Mouse (Mus musculus) MEL (cell line): ENCODE measurements at regions not wholly inside any gene's neighbourhood (a gene's known extent, or its start where the extent isn't known, plus 50 kb on each side); places are given as distances from the start of the nearest gene placed in this dataset.

ENCODE experiments used
- DNase-seq: peaks from one replicate; pipeline ENCODE4 v3.0.0; 2011; ENCODE audit warnings: low read depth, low spot score
- H3K27ac ChIP-seq: 2 replicates; pipeline ENCODE4 v1.5.1; 2012; ENCODE audit warnings: low read depth, mild to moderate bottlenecking, control low read depth, low read length, moderate library complexity; ENCODE audit not compliant: control insufficient read depth
- H3K27me3 ChIP-seq, 2 experiments: fragments of 150-350 bp in 1 of 2; sonication (generic) in 1 of 2; 2 replicates each; pipeline ENCODE4 v1.6.1; 2012; ENCODE audit warnings: low read length in 2 of 2, mild to moderate bottlenecking in 2 of 2, improper control_type of control experiment in 1 of 2, moderate library complexity in 1 of 2; ENCODE audit not compliant: insufficient read depth in 2 of 2, control insufficient read depth in 1 of 2
- H3K36me3 ChIP-seq, 2 experiments: 2 replicates each; pipeline ENCODE4 v1.6.1; 2012 to 2014; ENCODE audit warnings: low read length in 2 of 2, improper control_type of control experiment in 1 of 2, inconsistent platforms in 1 of 2, mild to moderate bottlenecking in 1 of 2; ENCODE audit not compliant: insufficient read depth in 2 of 2, control insufficient read depth in 1 of 2
- H3K4me1 ChIP-seq, 2 experiments: fragments of 150-350 bp in 1 of 2; sonication (generic) in 1 of 2; 2 replicates each; pipeline ENCODE4 v1.6.1; 2012; ENCODE audit warnings: low read length in 2 of 2, improper control_type of control experiment in 1 of 2, mild to moderate bottlenecking in 1 of 2; ENCODE audit not compliant: insufficient read depth in 2 of 2, control insufficient read depth in 1 of 2
- H3K4me3 ChIP-seq, 2 experiments: fragments of 150-350 bp in 1 of 2; sonication (generic) in 1 of 2; 2 replicates each; pipeline ENCODE4 v1.5.1; 2012; ENCODE audit warnings: low read depth in 2 of 2, low read length in 2 of 2, mild to moderate bottlenecking in 2 of 2, moderate library complexity in 2 of 2, control low read depth in 1 of 2, improper control_type of control experiment in 1 of 2; ENCODE audit not compliant: control insufficient read depth in 1 of 2, insufficient read depth in 1 of 2
- H3K79me2 ChIP-seq: 2 replicates; pipeline ENCODE4 v1.6.1; 2012; ENCODE audit warnings: mild to moderate bottlenecking, low read length, moderate library complexity; ENCODE audit not compliant: control insufficient read depth, poor library complexity, insufficient read depth
- H3K9ac ChIP-seq: 2 replicates; pipeline ENCODE4 v1.6.1; 2012; ENCODE audit warnings: low read depth, mild to moderate bottlenecking, control low read depth, low read length, moderate library complexity; ENCODE audit not compliant: control insufficient read depth, poor library complexity, severe bottlenecking
- H3K9me3 ChIP-seq: fragments of 150-350 bp; sonication (generic); replicated peaks from 2 replicates; pipeline ENCODE4 v1.6.1; 2012; ENCODE audit warnings: mild to moderate bottlenecking, low read length, improper control_type of control experiment, moderate library complexity; ENCODE audit not compliant: insufficient read depth
- BHLHE40 ChIP-seq: IDR thresholded peaks from 2 replicates; pipeline ENCODE4 v1.6.1; 2012; ENCODE audit warnings: low read depth, mild to moderate bottlenecking, inconsistent platforms, low read length, improper control_type of control experiment, borderline replicate concordance
- CTCF ChIP-seq, 3 experiments: IDR thresholded peaks in 2 of 3; conservative IDR thresholded peaks in 1 of 3; 2 replicates each; pipeline ENCODE4 v1.5.1; 2011 to 2012; ENCODE audit warnings: low read length in 3 of 3, low read depth in 2 of 3, mild to moderate bottlenecking in 2 of 3, improper control_type of control experiment in 1 of 3, inconsistent platforms in 1 of 3, mixed read lengths in 1 of 3, moderate library complexity in 1 of 3; ENCODE audit not compliant: control insufficient read depth in 1 of 3, insufficient read depth in 1 of 3, poor library complexity in 1 of 3, severe bottlenecking in 1 of 3
- ELF1 ChIP-seq: IDR thresholded peaks from 2 replicates; pipeline ENCODE4 v1.6.1; 2014; ENCODE audit warnings: low read depth, mild to moderate bottlenecking, inconsistent platforms, low read length, improper control_type of control experiment, moderate library complexity
- EP300 ChIP-seq, 2 experiments: IDR thresholded peaks; 2 replicates each; pipeline ENCODE4 v1.6.1; 2011; ENCODE audit warnings: improper control_type of control experiment in 2 of 2, low read length in 2 of 2, low read depth in 1 of 2, mild to moderate bottlenecking in 1 of 2
- HCFC1 ChIP-seq: IDR thresholded peaks from 2 replicates; pipeline ENCODE4 v1.6.1; 2012; ENCODE audit warnings: low read depth, mild to moderate bottlenecking, inconsistent platforms, low read length, improper control_type of control experiment, moderate library complexity
- JUND ChIP-seq: IDR thresholded peaks from 2 replicates; pipeline ENCODE4 v1.6.1; 2011; ENCODE audit warnings: low read depth, mild to moderate bottlenecking, improper control_type of control experiment, low read length
- KAT2A ChIP-seq: conservative IDR thresholded peaks from 2 replicates; pipeline ENCODE4 v1.6.1; 2012; ENCODE audit warnings: low read depth, low read length, improper control_type of control experiment, inconsistent platforms
- MAFK ChIP-seq: IDR thresholded peaks from 2 replicates; pipeline ENCODE4 v1.6.1; 2011; ENCODE audit warnings: low read depth, mild to moderate bottlenecking, low read length, improper control_type of control experiment, borderline replicate concordance
- MAX ChIP-seq: IDR thresholded peaks from 2 replicates; pipeline ENCODE4 v1.6.1; 2011; ENCODE audit warnings: low read length, improper control_type of control experiment
- MAZ ChIP-seq: IDR thresholded peaks from 2 replicates; pipeline ENCODE4 v1.6.1; 2012; ENCODE audit warnings: low read depth, mild to moderate bottlenecking, inconsistent platforms, low read length, improper control_type of control experiment
- NRF1 ChIP-seq: IDR thresholded peaks from 2 replicates; pipeline ENCODE4 v1.6.1; 2014; ENCODE audit warnings: low read depth, mild to moderate bottlenecking, inconsistent platforms, low read length, improper control_type of control experiment, moderate library complexity; ENCODE audit not compliant: poor library complexity, insufficient read depth, severe bottlenecking
- SMC3 ChIP-seq: IDR thresholded peaks from 2 replicates; pipeline ENCODE4 v1.6.1; 2011; ENCODE audit warnings: low read depth, low read length, improper control_type of control experiment
- TAL1 ChIP-seq: IDR thresholded peaks from 2 replicates; pipeline ENCODE4 v1.6.1; 2012; ENCODE audit warnings: mild to moderate bottlenecking, inconsistent platforms, low read length, moderate library complexity, mixed read lengths
- TCF12 ChIP-seq: IDR thresholded peaks from 2 replicates; pipeline ENCODE4 v1.6.1; 2014; ENCODE audit warnings: low read depth, mild to moderate bottlenecking, inconsistent platforms, low read length, improper control_type of control experiment, moderate library complexity
- USF2 ChIP-seq, 2 experiments: IDR thresholded peaks; 2 replicates each; pipeline ENCODE4 v1.6.1; 2011 to 2012; ENCODE audit warnings: improper control_type of control experiment in 2 of 2, low read length in 2 of 2, borderline replicate concordance in 1 of 2, inconsistent platforms in 1 of 2, low read depth in 1 of 2, mild to moderate bottlenecking in 1 of 2; ENCODE audit not compliant: insufficient read depth in 1 of 2
- ZC3H11A ChIP-seq: IDR thresholded peaks from 2 replicates; pipeline ENCODE4 v1.6.1; 2012; ENCODE audit warnings: low read depth, mild to moderate bottlenecking, inconsistent platforms, low read length, improper control_type of control experiment
- ZNF384 ChIP-seq: IDR thresholded peaks from 2 replicates; pipeline ENCODE4 v1.6.1; 2012; ENCODE audit warnings: low read depth, mild to moderate bottlenecking, inconsistent platforms, low read length, improper control_type of control experiment

GRCm38 (mm10) chr11:50492399-50493122 is 61.6 kb upstream of the Rufy1 start:
- H3K36me3 ChIP-seq, result no peaks in the 10 kb centered on the region
- H3K27ac ChIP-seq, result no peak overlapping the region
- TF ChIP-seq ZNF384 (no peak), JUND (no peak), BHLHE40 (no peak), USF2 (IDR thresholded peaks at IDR 0.05; ENCODE audit: borderline replicate concordance in 1 of 2, insufficient read depth in 1 of 2, low read depth in 1 of 2, low read length in 2 of 2) (no peak), NRF1 (no peak), EP300 (IDR thresholded peaks at IDR 0.05; ENCODE audit: low read depth in 1 of 2, low read length in 2 of 2) (no peak), SMC3 (no peak), CTCF (IDR thresholded peaks at IDR 0.05 in 2 of 3, conservative IDR thresholded peaks at IDR 0.05 in 1 of 3; ENCODE audit: control insufficient read depth in 1 of 3, insufficient read depth in 1 of 3, low read depth in 2 of 3, low read length in 3 of 3, poor library complexity in 1 of 3, severe bottlenecking in 1 of 3) (no peak), HCFC1 (no peak)
- H3K27me3 ChIP-seq, result no peaks in the 10 kb centered on the region
- no peaks in the 10 kb centered on the region for H3K9me3 ChIP-seq
- H3K4me1 ChIP-seq, result no peaks in the 10 kb centered on the region
- H3K79me2 ChIP-seq, result no peaks in the 10 kb centered on the region
- DNase-seq, result no peak
- H3K9ac ChIP-seq, result no peak overlapping the region
- H3K4me3 ChIP-seq, result no peak overlapping the region

- no peak for DNase-seq
- no peak overlapping the region for H3K4me3 ChIP-seq
- no peaks in the 10 kb centered on the region for H3K4me1 ChIP-seq
- H3K36me3 ChIP-seq, result no peaks in the 10 kb centered on the region
- TF ChIP-seq MAX (no peak), MAFK (no peak), ELF1 (no peak), ZC3H11A (no peak), TAL1 (no peak), KAT2A (no peak), TCF12 (no peak), MAZ (no peak)
- no peak overlapping the region for H3K9ac ChIP-seq
- H3K9me3 ChIP-seq, result no peaks in the 10 kb centered on the region; the same call in 1 of the 2 replicates
- no peaks in the 10 kb centered on the region for H3K27me3 ChIP-seq
- H3K79me2 ChIP-seq, result no peaks in the 10 kb centered on the region
- no peak overlapping the region for H3K27ac ChIP-seq
Measured at GRCm38 (mm10) chr11:50483821-50484220, 52.9 kb upstream of the Rufy1 start.
